Mouse (Mus musculus) liver, embryonic 14.5 days (tissue): ENCODE data around the gene Ppp1r12a.

Experiments
- CTCF ChIP-seq: IDR thresholded peaks from 2 replicates; pipeline ENCODE4 v1.5.1; 2016; ENCODE audit warnings: antibody characterized with exemption, low read depth, control low read depth
- EP300 ChIP-seq: IDR thresholded peaks from 2 replicates; pipeline ENCODE4 v1.6.1; 2016; ENCODE audit warnings: antibody characterized with exemption, low read depth

DNA sequence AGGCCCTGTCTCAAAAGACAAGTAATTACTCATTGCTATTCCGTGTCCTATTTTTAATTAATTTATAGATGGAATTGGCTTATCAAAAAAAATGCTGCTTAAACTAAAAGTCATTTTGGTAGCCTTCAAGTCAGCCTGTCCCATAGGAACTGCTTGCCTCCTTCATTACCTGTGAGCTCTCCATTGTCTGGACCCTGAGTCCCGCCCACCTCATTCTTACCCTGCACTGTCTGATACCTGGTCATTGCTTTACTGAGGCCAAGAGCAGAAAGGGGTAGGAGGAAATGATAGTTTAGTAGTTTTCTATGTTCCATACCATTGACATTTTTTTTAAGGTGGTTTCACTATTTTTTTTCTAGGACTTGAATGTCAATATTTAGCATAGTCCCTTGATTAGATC is 121.4 kb downstream of the Ppp1r12a start:
- no peak for TF ChIP-seq CTCF
- TF ChIP-seq EP300 = no peak
